Mouse (Mus musculus) intestine, embryonic 16.5 days (tissue): ENCODE results near the gene Mettl1. TPM values are rescaled to one million over a fixed set of nuclear protein-coding genes. Genes with fewer than 3 reads are reported as not detected.

Source experiments
- ATAC-seq: fragments of 200-750 bp; cut with Nextera tagmentation; 2 replicates; pipeline ENCODE4 v1.8.0; 2017; ENCODE audit warnings: moderate TSS enrichment, moderate library complexity
- H3K27ac ChIP-seq: fragments of 300-500 bp; sonication (generic); 2 replicates; pipeline ENCODE4 v1.5.1; 2014; ENCODE audit warnings: mild to moderate bottlenecking, low read length
- H3K27me3 ChIP-seq: fragments of 300-500 bp; sonication (generic); replicated peaks from 2 replicates; pipeline ENCODE4 v1.6.1; 2014; ENCODE audit warnings: low read length, control low read depth, mixed read lengths; ENCODE audit not compliant: control insufficient read depth, insufficient read depth
- H3K36me3 ChIP-seq: fragments of 300-500 bp; sonication (generic); 2 replicates; pipeline ENCODE4 v1.6.1; 2014; ENCODE audit warnings: low read length, control low read depth; ENCODE audit not compliant: control insufficient read depth, insufficient read depth
- H3K4me1 ChIP-seq: fragments of 300-500 bp; sonication (generic); 2 replicates; pipeline ENCODE4 v1.6.1; 2014; ENCODE audit warnings: low read length, control low read depth, mixed read lengths; ENCODE audit not compliant: control insufficient read depth, insufficient read depth
- H3K4me2 ChIP-seq: fragments of 300-500 bp; sonication (generic); 2 replicates; pipeline ENCODE4 v1.6.1; 2014; ENCODE audit warnings: low read depth, low read length, control low read depth
- H3K4me3 ChIP-seq: fragments of 300-500 bp; sonication (generic); 2 replicates; pipeline ENCODE4 v1.5.1; 2014; ENCODE audit warnings: mild to moderate bottlenecking, low read length
- H3K9ac ChIP-seq: fragments of 300-500 bp; sonication (generic); 2 replicates; pipeline ENCODE4 v1.6.1; 2014; ENCODE audit warnings: low read depth, low read length
- H3K9me3 ChIP-seq: fragments of 300-500 bp; sonication (generic); 2 replicates; pipeline ENCODE4 v1.6.1; 2016; ENCODE audit warnings: low read length, control low read depth; ENCODE audit not compliant: control insufficient read depth
- WGBS: fragments of 180-500 bp; shearing (Covaris S2); extraction: QIAGEN DNeasy Blood & Tissue Kit; methylation state at CpG from one replicate; pipeline ENCODE4 v1.1.7; 2014; 5-methylcytosine and 5-hydroxymethylcytosine counted together
- polyA plus RNA-seq: library from polyadenylated mRNA; unstranded; fragments of >200 nt; fragmentation: Nextera tagmentation; extraction: Ambion mirVana; gene quantifications from 2 replicates; pipeline ENCODE4 v1.2.1, GENCODE M21; 2015

Gene Mettl1
- polyA plus RNA-seq, 1 experiment from 2014 or later = 48.3 TPM

DNA sequence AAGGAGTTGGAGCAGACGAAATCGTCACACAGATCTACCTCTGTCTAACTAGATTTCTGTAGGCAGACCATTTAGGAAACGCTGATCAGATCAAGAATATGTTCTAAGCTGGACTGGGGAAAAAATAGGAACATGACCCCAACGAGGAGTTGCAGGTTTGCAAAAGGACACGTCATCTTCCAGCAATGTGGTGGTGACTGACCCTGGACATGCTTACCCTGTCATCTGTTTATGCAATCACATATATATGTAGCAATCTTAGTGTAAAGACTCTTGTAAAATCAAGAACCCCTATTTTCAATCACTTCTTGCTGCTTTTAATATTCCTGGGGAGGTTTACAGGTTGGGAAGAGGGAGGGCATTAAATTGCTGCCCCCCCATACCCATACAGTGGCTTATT is 21.3 kb downstream of the Mettl1 start:
- Histone ChIP-seq H3K4me3 (no peak overlapping the region), H3K4me1 (peaks cover 33% of the 10 kb centered on the region), H3K27me3 (no peaks in the 10 kb centered on the region), H3K9ac (no peak overlapping the region), H3K27ac (no peak overlapping the region), H3K4me2 (no peak overlapping the region), H3K36me3 (peaks cover 17% of the 10 kb centered on the region), H3K9me3 (no peaks in the 10 kb centered on the region)
- no peak for ATAC-seq
- WGBS = 68% methylated on average over 5 of the region's 5 CpGs

DNA sequence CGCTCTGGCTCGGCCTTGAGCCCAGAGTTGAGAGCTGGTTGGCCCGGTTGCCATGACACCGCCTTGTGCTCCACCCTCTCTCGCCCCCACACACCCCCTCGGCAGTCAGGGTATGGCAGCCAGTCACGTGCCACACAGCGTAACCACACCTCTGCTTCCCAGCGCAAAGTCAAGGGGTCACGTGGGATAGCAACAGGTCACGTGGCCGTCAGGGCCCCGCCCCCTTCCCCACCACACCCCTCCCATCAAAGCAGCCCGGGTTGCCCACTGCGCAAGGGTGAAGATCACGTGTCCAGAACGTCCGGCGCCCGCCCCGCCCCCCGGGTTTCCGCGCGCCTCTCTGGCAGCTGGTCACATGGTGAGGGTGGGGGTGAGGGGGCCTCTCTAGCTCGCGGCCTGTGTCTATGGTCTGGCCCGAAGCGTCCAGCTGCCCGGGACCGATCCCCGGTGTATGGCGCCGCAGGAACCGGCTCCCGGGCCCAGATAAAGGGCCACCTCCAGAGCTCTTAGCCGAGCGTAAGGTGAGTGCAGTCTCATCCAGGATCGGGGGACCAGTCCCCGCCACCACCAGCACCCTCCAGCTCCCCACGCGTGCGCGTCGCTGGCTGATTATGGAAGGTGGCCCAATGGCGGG is 22.1 kb downstream of the Mettl1 start, which contains the start of gene Cdk4:
Gene Cdk4 (plus strand): TSS at position 296 of the 634 bp plus-strand sequence.
- H3K36me3 ChIP-seq = peaks cover 21% of the 10 kb centered on the region
- peak within 1 kb of the TSS; percentile 87 for H3K9ac ChIP-seq
- under 1% methylated on average over 46 of the region's 46 CpGs for WGBS
- peak within 1 kb of the TSS; percentile 65 for H3K4me2 ChIP-seq
- H3K27me3 ChIP-seq = no peaks in the 10 kb centered on the region
- ATAC-seq = peak; percentile 88
- H3K4me1 ChIP-seq = peaks cover 32% of the 10 kb centered on the region
- no peaks in the 10 kb centered on the region for H3K9me3 ChIP-seq
- H3K4me3 ChIP-seq = peak within 1 kb of the TSS; percentile 73
- peak within 1 kb of the TSS; percentile 81 for H3K27ac ChIP-seq

DNA sequence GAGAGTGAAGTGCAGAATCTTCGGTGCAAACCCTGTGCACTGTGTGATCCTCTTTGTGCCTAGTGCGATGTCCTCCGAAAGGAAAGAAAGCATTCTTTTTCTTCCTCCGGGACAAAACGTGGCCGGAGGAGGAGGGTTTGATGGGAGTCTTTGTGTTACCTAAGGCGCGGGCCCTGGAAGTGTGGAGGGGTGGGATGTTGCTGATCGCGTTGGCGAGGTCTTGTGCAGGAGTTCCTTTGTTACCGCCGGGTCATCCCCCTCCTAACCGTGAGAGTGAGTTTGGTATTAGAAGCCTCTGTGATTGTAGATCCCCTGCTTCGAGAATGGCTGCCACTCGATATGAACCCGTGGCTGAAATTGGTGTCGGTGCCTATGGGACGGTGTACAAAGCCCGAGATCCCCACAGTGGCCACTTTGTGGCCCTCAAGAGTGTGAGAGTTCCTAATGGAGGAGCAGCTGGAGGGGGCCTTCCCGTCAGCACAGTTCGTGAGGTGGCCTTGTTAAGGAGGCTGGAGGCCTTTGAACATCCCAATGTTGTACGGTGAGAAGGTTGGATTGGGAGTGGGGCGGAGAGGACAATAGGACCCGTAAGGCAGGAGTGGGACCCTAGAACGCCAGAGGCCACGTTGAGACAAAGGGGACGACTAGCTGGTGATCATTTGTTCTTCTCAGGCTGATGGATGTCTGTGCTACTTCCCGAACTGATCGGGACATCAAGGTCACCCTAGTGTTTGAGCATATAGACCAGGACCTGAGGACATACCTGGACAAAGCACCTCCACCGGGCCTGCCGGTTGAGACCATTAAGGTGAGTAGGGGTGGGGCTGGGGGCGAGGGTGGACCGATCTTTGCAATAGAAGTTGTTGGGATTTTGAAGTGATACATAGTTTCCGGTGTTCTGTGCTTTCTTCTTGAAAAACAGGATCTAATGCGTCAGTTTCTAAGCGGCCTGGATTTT is 23.0 kb downstream of the Mettl1 start:
- H3K27me3 ChIP-seq = no peaks in the 10 kb centered on the region
- peak overlapping the region; percentile 81 for H3K27ac ChIP-seq
- peaks cover 29% of the 10 kb centered on the region for H3K4me1 ChIP-seq
- peaks cover 21% of the 10 kb centered on the region for H3K36me3 ChIP-seq
- peak overlapping the region; percentile 87 for H3K9ac ChIP-seq
- no peak for ATAC-seq
- no peaks in the 10 kb centered on the region for H3K9me3 ChIP-seq
- WGBS = 8% methylated on average over 37 of the region's 37 CpGs
- peak overlapping the region; percentile 65 for H3K4me2 ChIP-seq
- peak overlapping the region; percentile 73 for H3K4me3 ChIP-seq

DNA sequence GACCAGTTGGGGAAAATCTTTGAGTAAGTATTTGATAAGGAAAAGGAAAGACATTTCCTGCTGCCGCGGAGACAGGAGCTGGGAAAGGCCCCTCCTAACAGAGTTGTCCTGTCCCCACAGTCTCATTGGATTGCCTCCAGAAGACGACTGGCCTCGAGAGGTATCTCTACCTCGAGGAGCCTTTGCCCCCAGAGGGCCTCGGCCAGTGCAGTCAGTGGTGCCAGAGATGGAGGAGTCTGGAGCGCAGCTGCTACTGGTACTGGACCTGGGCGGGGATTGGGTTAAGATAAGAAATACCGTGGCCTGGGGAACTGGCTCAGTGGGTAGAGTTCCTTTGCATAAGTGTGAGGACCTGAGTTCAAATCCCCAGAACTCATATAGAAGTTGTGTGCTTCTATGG is 24.8 kb downstream of the Mettl1 start:
- no peak overlapping the region for H3K4me2 ChIP-seq
- H3K9me3 ChIP-seq = no peaks in the 10 kb centered on the region
- H3K4me1 ChIP-seq = peaks cover 28% of the 10 kb centered on the region
- no peaks in the 10 kb centered on the region for H3K27me3 ChIP-seq
- peaks cover 21% of the 10 kb centered on the region for H3K36me3 ChIP-seq
- peak overlapping the region; percentile 61; the same call in 1 of the 2 replicates for H3K27ac ChIP-seq
- peak; percentile 11 for ATAC-seq
- no peak overlapping the region for H3K9ac ChIP-seq
- H3K4me3 ChIP-seq = no peak overlapping the region
- WGBS = 61% methylated on average over 9 of the region's 9 CpGs

DNA sequence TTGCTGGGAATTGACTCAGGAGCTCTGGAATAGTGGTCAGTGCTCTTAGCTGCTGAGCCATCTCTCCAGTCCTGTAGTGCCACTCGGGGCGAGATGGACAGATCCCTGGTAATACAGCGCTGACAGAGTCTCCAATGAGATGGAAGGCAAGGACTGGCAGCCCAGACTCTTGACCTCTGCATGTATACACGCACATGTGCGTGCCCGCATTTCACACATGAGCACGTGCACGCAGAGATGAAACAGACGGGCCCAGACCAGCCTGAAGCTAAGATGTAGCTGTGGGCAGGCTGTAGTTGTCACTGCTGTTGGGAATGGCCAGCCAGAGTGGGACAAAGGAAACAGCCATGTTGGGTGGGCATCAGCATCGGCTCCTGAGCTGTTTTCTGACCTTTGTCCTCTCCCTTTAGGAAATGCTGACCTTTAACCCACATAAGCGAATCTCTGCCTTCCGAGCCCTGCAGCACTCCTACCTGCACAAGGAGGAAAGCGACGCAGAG is 25.4 kb downstream of the Mettl1 start:
- H3K4me2 ChIP-seq = no peak overlapping the region
- peaks cover 33% of the 10 kb centered on the region for H3K4me1 ChIP-seq
- H3K27ac ChIP-seq = peak overlapping the region; percentile 35; the same call in 1 of the 2 replicates
- no peaks in the 10 kb centered on the region for H3K9me3 ChIP-seq
- H3K4me3 ChIP-seq = no peak overlapping the region
- H3K36me3 ChIP-seq = peaks cover 21% of the 10 kb centered on the region
- WGBS = 86% methylated on average over 14 of the region's 14 CpGs
- H3K9ac ChIP-seq = no peak overlapping the region
- H3K27me3 ChIP-seq = no peaks in the 10 kb centered on the region
- no peak for ATAC-seq

DNA sequence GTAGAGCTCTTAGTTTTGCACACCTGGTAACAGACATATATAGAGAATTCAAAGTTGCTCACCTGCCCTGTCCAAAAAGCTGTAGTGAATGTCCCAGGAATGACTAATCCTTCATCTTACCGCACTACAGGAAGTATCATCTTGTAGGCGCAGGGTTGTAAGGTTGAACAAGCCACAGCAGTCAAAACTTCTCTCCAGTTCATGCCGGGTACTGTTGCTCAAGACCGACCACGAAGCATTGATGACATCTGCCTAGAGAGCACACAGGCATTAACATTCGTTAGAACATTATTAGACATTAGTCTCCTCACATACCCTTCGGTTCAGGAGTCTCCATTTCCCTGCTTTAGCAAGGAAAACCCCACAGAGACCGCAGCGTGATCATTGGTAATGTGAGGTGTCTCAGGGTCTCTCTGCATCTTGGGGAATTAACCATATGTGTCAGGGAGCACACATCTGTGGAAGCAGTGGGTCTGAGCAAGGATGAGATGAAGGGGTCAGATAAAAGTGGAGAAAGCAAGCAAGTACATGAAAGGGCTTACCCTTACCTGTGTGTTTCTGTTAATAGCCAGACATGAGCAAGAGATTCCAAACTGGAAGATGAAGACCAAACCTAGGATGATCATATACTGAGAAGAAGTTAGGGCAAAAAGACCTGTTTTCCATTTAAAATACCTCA is 27.3 kb downstream of the Mettl1 start:
- peak overlapping the region; percentile 69 for H3K4me3 ChIP-seq
- H3K36me3 ChIP-seq = peaks cover 21% of the 10 kb centered on the region
- H3K9me3 ChIP-seq = no peaks in the 10 kb centered on the region
- 70% methylated on average over 9 of the region's 9 CpGs for WGBS
- ATAC-seq = no peak
- H3K4me2 ChIP-seq = peak overlapping the region; percentile 94
- H3K4me1 ChIP-seq = peaks cover 33% of the 10 kb centered on the region
- no peak overlapping the region for H3K9ac ChIP-seq
- peak overlapping the region; percentile 86 for H3K27ac ChIP-seq
- H3K27me3 ChIP-seq = no peaks in the 10 kb centered on the region

DNA sequence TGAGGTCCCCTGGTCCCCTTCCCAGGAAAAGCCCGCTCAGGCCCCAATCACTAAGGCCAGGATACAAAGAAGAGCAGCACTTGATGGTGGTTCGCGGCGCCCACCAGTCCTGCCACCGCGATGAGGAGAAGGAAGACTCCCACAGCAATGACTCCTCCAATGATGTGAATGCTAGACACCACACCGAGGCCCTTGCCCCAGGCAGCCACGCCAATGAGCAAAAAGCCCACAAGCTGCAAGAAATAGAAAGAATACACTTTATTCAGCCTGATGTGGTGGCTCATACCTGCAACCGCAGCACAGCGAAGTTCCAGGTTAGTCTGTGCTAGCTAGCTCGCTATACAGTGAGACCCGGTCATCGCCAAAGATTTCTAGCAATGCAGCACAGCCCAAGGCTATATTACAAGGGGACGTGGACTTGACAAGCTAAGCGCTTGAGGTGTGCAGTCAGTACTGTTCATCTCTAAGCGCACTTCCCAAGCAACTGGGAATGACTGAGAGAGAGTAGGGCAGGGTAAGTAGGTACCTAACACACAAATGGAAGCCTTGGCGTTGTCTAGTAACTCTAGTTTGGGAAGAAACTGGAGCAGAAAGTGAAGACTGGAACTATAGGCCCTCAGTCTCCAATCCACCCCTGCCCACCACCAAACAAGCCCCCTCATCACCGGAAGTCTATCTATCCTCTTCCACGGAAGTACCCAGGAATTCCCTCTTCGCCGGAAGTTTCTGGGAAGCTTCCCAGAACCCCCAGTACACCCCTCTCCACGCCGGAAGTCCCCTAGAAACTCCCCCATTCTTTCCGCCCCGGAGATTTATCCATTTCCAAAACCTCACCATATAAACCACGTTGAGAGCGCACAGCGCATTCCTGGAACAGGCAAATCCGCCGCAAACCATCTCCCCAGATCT is 28.3 kb downstream of the Mettl1 start:
- Histone ChIP-seq H3K27me3 (no peaks in the 10 kb centered on the region), H3K27ac (peak overlapping the region; percentile 86), H3K36me3 (peaks cover 21% of the 10 kb centered on the region), H3K4me1 (peaks cover 32% of the 10 kb centered on the region), H3K9ac (peak overlapping the region; percentile 84), H3K9me3 (no peaks in the 10 kb centered on the region), H3K4me2 (peak overlapping the region; percentile 94), H3K4me3 (peak overlapping the region; percentile 69)
- WGBS = 6% methylated on average over 30 of the region's 30 CpGs
- peak; percentile 34 for ATAC-seq
